Mouse (Mus musculus) forebrain, embryonic 14.5 days (tissue): Measurements from ENCODE around the gene Gm49337. TPM values are rescaled to one million over a fixed set of nuclear protein-coding genes. Genes with fewer than 3 reads are reported as not detected.

Experiments used
- ATAC-seq: fragments of 200-750 bp; cut with Nextera tagmentation; 2 replicates; pipeline ENCODE4 v1.8.0; 2017; ENCODE audit warnings: mild to moderate bottlenecking, moderate library complexity
- DNase-seq: peaks from one replicate; pipeline ENCODE4 v3.0.0-alpha.2; 2015; ENCODE audit warnings: low spot score
- H3K27ac ChIP-seq: fragments of 300-500 bp; sonication (generic); 2 replicates; pipeline ENCODE4 v1.5.1; 2014; ENCODE audit warnings: low read depth, mild to moderate bottlenecking, control low read depth, low read length, moderate library complexity
- H3K27me3 ChIP-seq: fragments of 300-500 bp; sonication (generic); replicated peaks from 2 replicates; pipeline ENCODE4 v1.6.1; 2014; ENCODE audit warnings: low read length, control low read depth, mixed read lengths; ENCODE audit not compliant: control insufficient read depth, insufficient read depth
- H3K36me3 ChIP-seq: fragments of 300-500 bp; sonication (generic); 2 replicates; pipeline ENCODE4 v1.6.1; 2014; ENCODE audit warnings: low read length, control low read depth; ENCODE audit not compliant: control insufficient read depth, insufficient read depth
- H3K4me1 ChIP-seq: fragments of 300-500 bp; sonication (generic); 2 replicates; pipeline ENCODE4 v1.6.1; 2014; ENCODE audit warnings: antibody characterized with exemption, low read length, control low read depth; ENCODE audit not compliant: control insufficient read depth, insufficient read depth
- H3K4me2 ChIP-seq: fragments of 300-500 bp; sonication (generic); 2 replicates; pipeline ENCODE4 v1.6.1; 2014; ENCODE audit warnings: mild to moderate bottlenecking, control low read depth, low read length
- H3K4me3 ChIP-seq: fragments of 300-500 bp; sonication (generic); 2 replicates; pipeline ENCODE4 v1.5.1; 2014; ENCODE audit warnings: low read depth, low read length, control low read depth
- H3K9ac ChIP-seq: fragments of 300-500 bp; sonication (generic); 2 replicates; pipeline ENCODE4 v1.6.1; 2014; ENCODE audit warnings: mild to moderate bottlenecking, low read length, control low read depth, moderate library complexity
- H3K9me3 ChIP-seq: fragments of 300-500 bp; sonication (generic); replicated peaks from 2 replicates; pipeline ENCODE4 v1.6.1; 2016; ENCODE audit warnings: low read length, control low read depth, mixed read lengths; ENCODE audit not compliant: control insufficient read depth
- WGBS: fragments of 180-500 bp; shearing (Covaris S2); extraction: QIAGEN DNeasy Blood & Tissue Kit; methylation state at CpG from one replicate; pipeline ENCODE4 v1.1.7; 2014; 5-methylcytosine and 5-hydroxymethylcytosine counted together
- polyA plus RNA-seq: library from polyadenylated mRNA; unstranded; fragments of >200 nt; fragmentation: Nextera tagmentation; extraction: Ambion mirVana; gene quantifications from 2 replicates; pipeline ENCODE4 v1.2.1, GENCODE M21; 2014

The Gm49337 gene
- polyA plus RNA-seq, 1 experiment from 2014 or later = not detected

- Histone ChIP-seq H3K4me3 (no peak overlapping the region), H3K36me3 (no peaks in the 10 kb centered on the region), H3K4me2 (no peak overlapping the region), H3K9ac (no peak overlapping the region), H3K27me3 (no peaks in the 10 kb centered on the region), H3K27ac (no peak overlapping the region), H3K4me1 (no peaks in the 10 kb centered on the region), H3K9me3 (no peaks in the 10 kb centered on the region)
- WGBS = 84% methylated on average over 7 of the region's 8 CpGs
- DNase-seq (peak; percentile 83), ATAC-seq (peak; percentile 85)
These were observed 4.4 kb upstream of the Gm49337 start for GRCm38 (mm10) chr4:116168617-116169352.

- no peaks in the 10 kb centered on the region for H3K27me3 ChIP-seq
- ATAC-seq = peak; percentile 43
- no peak overlapping the region for H3K4me3 ChIP-seq
- no peaks in the 10 kb centered on the region for H3K4me1 ChIP-seq
- no peaks in the 10 kb centered on the region for H3K36me3 ChIP-seq
- no peak overlapping the region for H3K9ac ChIP-seq
- no peak overlapping the region for H3K4me2 ChIP-seq
- no peaks in the 10 kb centered on the region for H3K9me3 ChIP-seq
- H3K27ac ChIP-seq = no peak overlapping the region
- DNase-seq = no peak
- whole genome bisulfite sequencing = 72% methylated on average over 3 of the region's 3 CpGs
These were observed 3.9 kb upstream of the Gm49337 start for GRCm38 (mm10) chr4:116169353-116169672.

GRCm38 (mm10) chr4:116173752-116174151, 568 bp downstream of the Gm49337 start:
- Histone ChIP-seq H3K9ac (no peak overlapping the region), H3K9me3 (no peaks in the 10 kb centered on the region), H3K27me3 (no peaks in the 10 kb centered on the region), H3K4me2 (no peak overlapping the region), H3K4me1 (peaks cover 14% of the 10 kb centered on the region), H3K4me3 (no peak overlapping the region), H3K36me3 (no peaks in the 10 kb centered on the region), H3K27ac (no peak overlapping the region)
- no peak for DNase-seq
- 91% methylated on average over 4 of the region's 4 CpGs for WGBS
- ATAC-seq = no peak

- Histone ChIP-seq H3K4me3 (no peak overlapping the region), H3K36me3 (no peaks in the 10 kb centered on the region), H3K27ac (no peak overlapping the region), H3K4me2 (no peak overlapping the region), H3K9me3 (no peaks in the 10 kb centered on the region), H3K27me3 (no peaks in the 10 kb centered on the region), H3K4me1 (peaks cover 14% of the 10 kb centered on the region), H3K9ac (no peak overlapping the region)
- no peak for ATAC-seq
- DNase-seq = no peak
- WGBS = 46% methylated on average over 6 of the region's 6 CpGs
These were observed 1.4 kb downstream of the Gm49337 start for GRCm38 (mm10) chr4:116174466-116175116.

GRCm38 (mm10) chr4:116175136-116175535, 2.0 kb downstream of the Gm49337 start:
- Histone ChIP-seq H3K4me1 (peaks cover 14% of the 10 kb centered on the region), H3K9ac (no peak overlapping the region), H3K4me3 (no peak overlapping the region), H3K27me3 (no peaks in the 10 kb centered on the region), H3K9me3 (no peaks in the 10 kb centered on the region), H3K4me2 (no peak overlapping the region), H3K36me3 (no peaks in the 10 kb centered on the region), H3K27ac (no peak overlapping the region)
- DNase-seq = no peak
- no peak for ATAC-seq

- no peak overlapping the region for H3K27ac ChIP-seq
- H3K4me1 ChIP-seq = peaks cover 14% of the 10 kb centered on the region
- H3K27me3 ChIP-seq = no peaks in the 10 kb centered on the region
- DNase-seq (peak; percentile 37), ATAC-seq (peak; percentile 37; the same call in 1 of the 2 replicates)
- H3K4me3 ChIP-seq = no peak overlapping the region
- H3K36me3 ChIP-seq = no peaks in the 10 kb centered on the region
- no peak overlapping the region for H3K9ac ChIP-seq
- H3K4me2 ChIP-seq = no peak overlapping the region
- 77% methylated on average over 7 of the region's 7 CpGs for WGBS
- no peaks in the 10 kb centered on the region for H3K9me3 ChIP-seq
These were observed 2.7 kb downstream of the Gm49337 start for GRCm38 (mm10) chr4:116175711-116176542.

- Histone ChIP-seq H3K4me1 (peaks cover 14% of the 10 kb centered on the region), H3K27me3 (no peaks in the 10 kb centered on the region), H3K4me2 (peak overlapping the region; percentile 35), H3K4me3 (no peak overlapping the region), H3K36me3 (no peaks in the 10 kb centered on the region), H3K27ac (peak overlapping the region; percentile 22; the same call in 1 of the 2 replicates), H3K9me3 (no peaks in the 10 kb centered on the region), H3K9ac (no peak overlapping the region; the same call in 1 of the 2 replicates)
- DNase-seq (peak; percentile 71), ATAC-seq (peak; percentile 87)
- WGBS = 26% methylated on average over 10 of the region's 10 CpGs
These were observed 3.4 kb downstream of the Gm49337 start for GRCm38 (mm10) chr4:116176543-116176988.

GRCm38 (mm10) chr4:116177140-116177539, 4.0 kb downstream of the Gm49337 start:
- 35% methylated on average over 5 of the region's 5 CpGs for WGBS
- ATAC-seq (no peak), DNase-seq (no peak)
- Histone ChIP-seq H3K4me3 (no peak overlapping the region), H3K4me2 (peak overlapping the region; percentile 35; the same call in 1 of the 2 replicates), H3K9ac (no peak overlapping the region), H3K27me3 (no peaks in the 10 kb centered on the region), H3K9me3 (no peaks in the 10 kb centered on the region), H3K27ac (peak overlapping the region; percentile 44; the same call in 1 of the 2 replicates), H3K36me3 (no peaks in the 10 kb centered on the region), H3K4me1 (peaks cover 14% of the 10 kb centered on the region)
